ENCODE assay signal across 20 mouse cellular contexts in genomic region chr10:39030148-39030685, GRCm38 (mm10).
DNase-seq lines count a peak whose midpoint lies in the region; ATAC-seq lines count a peak whose summit lies in the region.
"Had no signal": no experiment of that assay in that cellular context is flagged by ENCODE, and none has a peak within 500 bp of the region (broad histone marks: within the 10 kb centered on the region; RNA-seq: fewer than 3 reads in every experiment).

No protein-coding gene starts in this region.

- H3K36me3 ChIP-seq in embryonic facial prominence, embryonic 11.5 days (replicated peaks; ENCODE audit: control insufficient read depth, insufficient read depth, low read depth, low read length): no peaks in the 10 kb centered on the region
- H3K36me3 ChIP-seq in limb, embryonic 12.5 days: peaks cover 13% of the 10 kb centered on the region; the same call in 1 of the 2 replicates
- H3K36me3 ChIP-seq: hindbrain, embryonic 12.5 days had no signal

- H3K9ac ChIP-seq in embryonic facial prominence, embryonic 11.5 days (replicated peaks; ENCODE audit: low read length): no peak overlapping the region
- H3K9ac ChIP-seq in limb, embryonic 12.5 days (replicated peaks): no peak overlapping the region
- H3K9ac ChIP-seq: forebrain, postnatal 0 days; heart, embryonic 13.5 days; hindbrain, embryonic 12.5 days had no signal

- peak; percentile 58 for DNase-seq in heart, adult 11 months
- DNase-seq in heart, adult 8-10 months (ENCODE audit: low spot score): no peak
- DNase-seq in embryo, embryonic 11 days: peak; percentile 63
- DNase-seq in embryonic facial prominence, embryonic 11.5 days (ENCODE audit: low spot score): peak; percentile 80
- no peak for DNase-seq in right cerebral cortex, adult 2 months (ENCODE audit: low spot score in 2 of 2)
- no peak for DNase-seq in frontal cortex, postnatal 36 days (ENCODE audit: low spot score in 2 of 2)
- no peak for DNase-seq in thymus, postnatal 36 days
- DNase-seq: adrenal gland, adult 2 months; adrenal gland, postnatal 25 days; cerebellum, adult 18-20 months; cerebellum, adult 9-11 months; cerebellum, postnatal 36 days; forebrain, postnatal 0 days; gastrocnemius, postnatal 14 days; heart, postnatal 36 days; kidney, adult 11 months had no signal

- H3K27me3 ChIP-seq in embryonic facial prominence, embryonic 11.5 days (ENCODE audit: control insufficient read depth, insufficient read depth, low read length): no peaks in the 10 kb centered on the region
- H3K27me3 ChIP-seq in limb, embryonic 12.5 days: no peaks in the 10 kb centered on the region
- H3K27me3 ChIP-seq: heart, embryonic 13.5 days; hindbrain, embryonic 12.5 days had no signal

- H3K9me3 ChIP-seq in embryonic facial prominence, embryonic 11.5 days (replicated peaks; ENCODE audit: control insufficient read depth, low read length): no peaks in the 10 kb centered on the region
- no peaks in the 10 kb centered on the region for H3K9me3 ChIP-seq in limb, embryonic 12.5 days
- H3K9me3 ChIP-seq: heart, embryonic 13.5 days; hindbrain, embryonic 12.5 days had no signal

- H3K4me3 ChIP-seq in embryonic facial prominence, embryonic 11.5 days (ENCODE audit: low read depth, low read length): no peak overlapping the region
- no peak overlapping the region for H3K4me3 ChIP-seq in limb, embryonic 12.5 days (replicated peaks)
- H3K4me3 ChIP-seq: heart, embryonic 13.5 days; hindbrain, embryonic 12.5 days had no signal

- WGBS in embryonic facial prominence, embryonic 11.5 days: 27% methylated on average over 14 of the region's 14 CpGs
- 53% methylated on average over 14 of the region's 14 CpGs for whole genome bisulfite sequencing in limb, embryonic 12.5 days

- H3K4me1 ChIP-seq in embryonic facial prominence, embryonic 11.5 days (ENCODE audit: control insufficient read depth, insufficient read depth, low read length): peaks cover 4% of the 10 kb centered on the region
- peaks cover 18% of the 10 kb centered on the region for H3K4me1 ChIP-seq in limb, embryonic 12.5 days (replicated peaks)
- H3K4me1 ChIP-seq: heart, embryonic 13.5 days had no signal

- no peak overlapping the region for H3K27ac ChIP-seq in embryonic facial prominence, embryonic 11.5 days (replicated peaks; ENCODE audit: low read depth, low read length)
- no peak overlapping the region for H3K27ac ChIP-seq in limb, embryonic 12.5 days
- H3K27ac ChIP-seq: heart, embryonic 13.5 days; hindbrain, embryonic 12.5 days had no signal

- no peak overlapping the region for H3K4me2 ChIP-seq in embryonic facial prominence, embryonic 11.5 days (ENCODE audit: low read depth, low read length)
- H3K4me2 ChIP-seq in limb, embryonic 12.5 days: no peak overlapping the region
- H3K4me2 ChIP-seq: heart, embryonic 13.5 days; hindbrain, embryonic 12.5 days had no signal

- ATAC-seq in embryonic facial prominence, embryonic 11.5 days (replicated peaks; ENCODE audit: insufficient number of reproducible peaks, low FRiP score, low TSS enrichment, low read depth): peak; percentile 87
- 0 out of 2 replicates have a peak, but pooled peaks have one; percentile 26 for ATAC-seq in limb, embryonic 12.5 days (ENCODE audit: insufficient number of reproducible peaks, insufficient read depth, low FRiP score, low TSS enrichment, low read depth)
- ATAC-seq: forebrain, postnatal 0 days; hindbrain, embryonic 16.5 days had no signal

Comparison
In these comparisons a context has a peak if more than half of its experiments do, and no peak if none do; other contexts are left out.
1. DNase-seq: peak in heart, adult 11 months (single experiment), embryo, embryonic 11 days (single experiment) and embryonic facial prominence, embryonic 11.5 days (single experiment); none in heart, adult 8-10 months (single experiment), right cerebral cortex, adult 2 months (0 of 2), frontal cortex, postnatal 36 days (0 of 2) and thymus, postnatal 36 days (0 of 2).